10 mouse cellular contexts compared by ENCODE assay signal in genomic region chr1:187910718-187911117, GRCm38 (mm10).
DNase-seq lines count a peak whose midpoint lies in the region; ATAC-seq and TF ChIP-seq lines count a peak whose summit lies in the region.
"Had no signal": no experiment of that assay in that cellular context is flagged by ENCODE, and none has a peak within 500 bp of the region (broad histone marks: within the 10 kb centered on the region; RNA-seq: fewer than 3 reads in every experiment).

No protein-coding gene starts in this region.

- POLR2A ChIA-PET in Patski (lab: Charles Lee): no interaction called here

- H3K4me3 ChIP-seq in heart, embryonic 16.5 days (ENCODE audit: low read length): 0 out of 2 replicates have a peak overlapping the region, but pooled peaks have one; percentile 7
- no peak overlapping the region for H3K4me3 ChIP-seq in myocyte
- H3K4me3 ChIP-seq in liver, embryonic 12.5 days: no peak overlapping the region
- H3K4me3 ChIP-seq in hindbrain, embryonic 10.5 days: no peak overlapping the region
- H3K4me3 ChIP-seq: forebrain, embryonic 15.5 days; liver, embryonic 15.5 days had no signal

- no peak overlapping the region for H3K9ac ChIP-seq in heart, embryonic 16.5 days (ENCODE audit: low read length)
- no peak overlapping the region for H3K9ac ChIP-seq in liver, embryonic 12.5 days
- H3K9ac ChIP-seq: forebrain, embryonic 15.5 days; liver, embryonic 15.5 days had no signal

- no peaks in the 10 kb centered on the region for H3K9me3 ChIP-seq in heart, embryonic 16.5 days (replicated peaks; ENCODE audit: control insufficient read depth, low read length)
- H3K9me3 ChIP-seq in liver, embryonic 12.5 days (replicated peaks): no peaks in the 10 kb centered on the region
- H3K9me3 ChIP-seq in hindbrain, embryonic 10.5 days: no peaks in the 10 kb centered on the region
- H3K9me3 ChIP-seq: forebrain, embryonic 15.5 days; liver, embryonic 15.5 days had no signal

- no peaks in the 10 kb centered on the region for H3K36me3 ChIP-seq in heart, embryonic 16.5 days (ENCODE audit: control insufficient read depth, insufficient read depth)
- H3K36me3 ChIP-seq in myocyte (ENCODE audit: control insufficient read depth, insufficient read depth): no peaks in the 10 kb centered on the region
- H3K36me3 ChIP-seq in liver, embryonic 12.5 days: no peaks in the 10 kb centered on the region
- no peaks in the 10 kb centered on the region for H3K36me3 ChIP-seq in hindbrain, embryonic 10.5 days
- H3K36me3 ChIP-seq: forebrain, embryonic 15.5 days; liver, embryonic 15.5 days had no signal

- no peak overlapping the region for H3ac ChIP-seq in myocyte (ENCODE audit: control insufficient read depth, insufficient read length)

- peak; percentile 100 for ATAC-seq in Patski
- ATAC-seq in heart, embryonic 16.5 days (replicated peaks; ENCODE audit: extremely low read depth, insufficient read depth, low FRiP score): peak; percentile 89
- no peak for ATAC-seq in liver, embryonic 12.5 days
- ATAC-seq: forebrain, embryonic 15.5 days had no signal

- H3K4me2 ChIP-seq in heart, embryonic 16.5 days (ENCODE audit: low read depth, low read length): peak overlapping the region; percentile 52
- H3K4me2 ChIP-seq in myocyte (ENCODE audit: low read depth): peak overlapping the region; percentile 53
- no peak overlapping the region for H3K4me2 ChIP-seq in liver, embryonic 12.5 days
- H3K4me2 ChIP-seq: forebrain, embryonic 15.5 days; liver, embryonic 15.5 days had no signal

- peak; percentile 96 for DNase-seq in Patski (ENCODE audit: low read depth, low spot score)
- peak; percentile 60 for DNase-seq in adrenal gland, postnatal 25 days
- no peak for DNase-seq in hindbrain, embryonic 10.5 days (ENCODE audit: low spot score)
- no peak for DNase-seq in cerebellum, postnatal 36 days
- DNase-seq: kidney, adult 9 months had no signal

- H3K79me2 ChIP-seq in myocyte (ENCODE audit: control insufficient read depth, insufficient read depth): no peaks in the 10 kb centered on the region

- peaks cover 19% of the 10 kb centered on the region for H3K4me1 ChIP-seq in heart, embryonic 16.5 days (ENCODE audit: control insufficient read depth, insufficient read depth, low read length)
- no peaks in the 10 kb centered on the region for H3K4me1 ChIP-seq in liver, embryonic 12.5 days
- peaks cover 16% of the 10 kb centered on the region for H3K4me1 ChIP-seq in hindbrain, embryonic 10.5 days (replicated peaks)
- H3K4me1 ChIP-seq: forebrain, embryonic 15.5 days; liver, embryonic 15.5 days had no signal

- H3K27me3 ChIP-seq in Patski (no peaks in the 10 kb centered on the region), myocyte (ENCODE audit: control insufficient read depth, insufficient read depth, insufficient read length) (no peaks in the 10 kb centered on the region)
- H3K27me3 ChIP-seq in heart, embryonic 16.5 days (ENCODE audit: control insufficient read depth, insufficient read depth, low read length): no peaks in the 10 kb centered on the region
- H3K27me3 ChIP-seq in liver, embryonic 12.5 days (replicated peaks): no peaks in the 10 kb centered on the region
- no peaks in the 10 kb centered on the region for H3K27me3 ChIP-seq in hindbrain, embryonic 10.5 days (ENCODE audit: insufficient read depth, poor library complexity, severe bottlenecking)
- H3K27me3 ChIP-seq: forebrain, embryonic 15.5 days; liver, embryonic 15.5 days had no signal

- CTCF ChIA-PET in Patski (lab: Charles Lee): interaction anchor here (1.3 kb wide), 1 partner anchor 11 kb away, joined by 3 read pairs; no protein-coding TSS in a partner anchor

- peak overlapping the region; percentile 95 for H3K27ac ChIP-seq in heart, embryonic 16.5 days (ENCODE audit: low read length)
- H3K27ac ChIP-seq in liver, embryonic 12.5 days: no peak overlapping the region
- no peak overlapping the region for H3K27ac ChIP-seq in hindbrain, embryonic 10.5 days
- H3K27ac ChIP-seq: forebrain, embryonic 15.5 days; liver, embryonic 15.5 days had no signal

- 28% methylated on average over 7 of the region's 7 CpGs for WGBS in heart, embryonic 16.5 days
- WGBS in liver, embryonic 12.5 days (ENCODE audit: insufficient replicate concordance): 73% methylated on average over 7 of the region's 7 CpGs
- WGBS in hindbrain, embryonic 10.5 days: 93% methylated on average over 7 of the region's 7 CpGs

- TF ChIP-seq CTCF in Patski (IDR thresholded peaks at IDR 0.05): no peak

- in situ Hi-C loops in Patski (cut with MboI; ENCODE audit: low pct_unique_long_range_greater_than_20kb): no loop called here

- no peak for TF ChIP-seq POLR2A in myocyte (IDR thresholded peaks at IDR 0.05; ENCODE audit: insufficient read length, low read depth)

TF ChIP-seq in myocyte, 11 proteins besides CTCF, POLR2A, EP300 and RAD21:
- no peak for TF ChIP-seq E2F4 (IDR thresholded peaks at IDR 0.05; ENCODE audit: insufficient read depth)
- peak in 1 of 3 experiments; percentile 73 for TF ChIP-seq MYOG (IDR thresholded peaks at IDR 0.05; ENCODE audit: control insufficient read depth in 1 of 3, insufficient read depth in 1 of 3, insufficient read length in 2 of 3, low read depth in 2 of 3)
- TF ChIP-seq MYOD1 (IDR thresholded peaks at IDR 0.05; ENCODE audit: control insufficient read depth in 1 of 3, insufficient read length in 2 of 3, low read depth in 2 of 3): peak in 1 of 3 experiments; percentile 62
- TF ChIP-seq USF1 (IDR thresholded peaks at IDR 0.05; ENCODE audit: low read depth): peak; percentile 41
- peak; percentile 50 for TF ChIP-seq SRF (IDR thresholded peaks at IDR 0.05; ENCODE audit: control insufficient read depth, insufficient read length, low read depth)
TF ChIP-seq in myocyte: peak in this region for 4.

Comparison
In these comparisons a context has a peak if more than half of its experiments do, and no peak if none do; other contexts are left out.
1. DNase-seq: peak in Patski (single experiment) and adrenal gland, postnatal 25 days (single experiment); none in hindbrain, embryonic 10.5 days (single experiment) and cerebellum, postnatal 36 days (0 of 2).